Mouse (Mus musculus) activated CD4-positive, CD25-positive, alpha-beta regulatory T cell, adult 9 weeks (primary cell): ENCODE results near the gene Pus7. TPM values are rescaled to one million over a fixed set of nuclear protein-coding genes. Genes with fewer than 3 reads are reported as not detected.

ENCODE experiments used
- polyA plus RNA-seq: library from polyadenylated mRNA; unstranded; fragments of 100-300 nt; shearing (Covaris generic); gene quantifications from one replicate; pipeline ENCODE4 v1.2.1, GENCODE M21; 2017

The Pus7 gene
- polyA plus RNA-seq, result 13.2 TPM

GRCm38 (mm10) chr5:23782931-23783877 is at the start of gene Pus7:
TSS of gene Pus7 (minus strand) at chr5:23783711.

GRCm38 (mm10) chr5:23787536-23788389 is 4.3 kb upstream of the Pus7 start, which contains the start of gene Rint1:
TSS of gene Rint1 (plus strand) at chr5:23787711.

Other genes with a start within 250 kb of the Pus7 start
- gene Srpk2, start 99.1 kb downstream of the Pus7 start, polyA plus RNA-seq, result 69.1 TPM
- 24.4 TPM for gene Rint1, start 4.0 kb upstream of the Pus7 start, polyA plus RNA-seq
- gene Tomm7, start 60.5 kb upstream of the Pus7 start, polyA plus RNA-seq, result 89.0 TPM
- 18.6 TPM for gene Fam126a, start 247.0 kb upstream of the Pus7 start, polyA plus RNA-seq